10 mouse cellular contexts compared by ENCODE assay signal in genomic region chr11:117109179-117109954, GRCm38 (mm10). TPM values are rescaled to one million over a fixed set of nuclear protein-coding genes. Genes with fewer than 3 reads are reported as not detected.
DNase-seq lines count a peak whose midpoint lies in the region; TF ChIP-seq lines count a peak whose summit lies in the region.
"Had no signal": no experiment of that assay in that cellular context is flagged by ENCODE, and none has a peak within 500 bp of the region (broad histone marks: within the 10 kb centered on the region; RNA-seq: fewer than 3 reads in every experiment).

No protein-coding gene starts in this region.

- no peaks in the 10 kb centered on the region for H3K9me3 ChIP-seq in megakaryocyte, embryonic 14.5 days
- H3K9me3 ChIP-seq: neural tube, embryonic 13.5 days had no signal

- TF ChIP-seq CTCF in layer of hippocampus, adult 2 months (conservative IDR thresholded peaks at IDR 0.05), result no peak

- H3K36me3 ChIP-seq in megakaryocyte, embryonic 14.5 days (replicated peaks; ENCODE audit: low read length), result peaks cover 8% of the 10 kb centered on the region
- H3K36me3 ChIP-seq: neural tube, embryonic 13.5 days had no signal

- H3K4me3 ChIP-seq in layer of hippocampus, adult 2 months, result no peak overlapping the region
- H3K4me3 ChIP-seq in brown adipose tissue, adult 24 weeks (ENCODE audit: insufficient read depth, low read depth, low read length), result no peak overlapping the region
- H3K4me3 ChIP-seq in megakaryocyte, embryonic 14.5 days (replicated peaks), result peak overlapping the region; percentile 80
- H3K4me3 ChIP-seq: neural tube, embryonic 13.5 days had no signal

- H3K27ac ChIP-seq in layer of hippocampus, adult 2 months, result peak overlapping the region; percentile 53; the same call in 1 of the 2 replicates
- H3K27ac ChIP-seq in brown adipose tissue, adult 24 weeks (replicated peaks; ENCODE audit: low read depth, low read length), result peak overlapping the region; percentile 57

- no peaks in the 10 kb centered on the region for H3K27me3 ChIP-seq in megakaryocyte, embryonic 14.5 days (replicated peaks)
- H3K27me3 ChIP-seq: neural tube, embryonic 13.5 days had no signal

- intact Hi-C loops in left cerebral cortex, postnatal 4 days (cut with DNase I), result no loop called here

- DNase-seq in cerebellum, adult 9-10 months, result peak; percentile 39
- DNase-seq in cerebellum, postnatal 36 days, result no peak
- DNase-seq in layer of hippocampus, adult 2 months (ENCODE audit: low spot score in 2 of 2), result no peak
- no peak for DNase-seq in layer of hippocampus, adult 8-10 months (ENCODE audit: low spot score in 2 of 2)
- no peak for DNase-seq in thymus, postnatal 25 days
- DNase-seq in left cerebral cortex, postnatal 4 days, result no peak
- DNase-seq: thymus, postnatal 4 days had no signal

- H3K4me1 ChIP-seq in brown adipose tissue, adult 24 weeks (ENCODE audit: control insufficient read depth, insufficient read depth, insufficient read length, low read length), result peaks cover 18% of the 10 kb centered on the region
- peaks cover 74% of the 10 kb centered on the region for H3K4me1 ChIP-seq in megakaryocyte, embryonic 14.5 days

RNA-seq across cellular contexts. Expression of gene Sec14l1, which starts 5.6 kb away (rescaled TPM):
- total RNA-seq in layer of hippocampus, adult 2 months (2021), result 100 to 1,000 TPM; 226 to 239 TPM
- total RNA-seq in layer of hippocampus, adult 8-10 months (2022), result 100 to 1,000 TPM; 221 to 238 (median 233) TPM
- polyA plus RNA-seq in brown adipose tissue, adult 24 weeks (2012; ENCODE audit: insufficient read depth, insufficient read length, missing spikeins), result 35.4 and 37.4 TPM in 2 replicates
- polyA plus RNA-seq in megakaryocyte, embryonic 14.5 days (2012; ENCODE audit: insufficient read depth, low replicate concordance), result 46.1 and 70.6 TPM in 2 replicates
- 100 to 1,000 TPM; 127 to 130 TPM for total RNA-seq in left cerebral cortex, postnatal 4 days (2021)
